Mouse (Mus musculus) R1 (cell line): ENCODE data around the gene Ppwd1.
"Not testable (repeated sequence)": the region's sequence is repeated elsewhere in the genome, so short reads cannot be mapped to it uniquely, and the experiment has no call there.

Experiments
- DNase-seq: peaks from one replicate; pipeline ENCODE4 v3.0.0-alpha.2; 2018; ENCODE audit warnings: low read depth, low spot score

Ppwd1 gene

DNA sequence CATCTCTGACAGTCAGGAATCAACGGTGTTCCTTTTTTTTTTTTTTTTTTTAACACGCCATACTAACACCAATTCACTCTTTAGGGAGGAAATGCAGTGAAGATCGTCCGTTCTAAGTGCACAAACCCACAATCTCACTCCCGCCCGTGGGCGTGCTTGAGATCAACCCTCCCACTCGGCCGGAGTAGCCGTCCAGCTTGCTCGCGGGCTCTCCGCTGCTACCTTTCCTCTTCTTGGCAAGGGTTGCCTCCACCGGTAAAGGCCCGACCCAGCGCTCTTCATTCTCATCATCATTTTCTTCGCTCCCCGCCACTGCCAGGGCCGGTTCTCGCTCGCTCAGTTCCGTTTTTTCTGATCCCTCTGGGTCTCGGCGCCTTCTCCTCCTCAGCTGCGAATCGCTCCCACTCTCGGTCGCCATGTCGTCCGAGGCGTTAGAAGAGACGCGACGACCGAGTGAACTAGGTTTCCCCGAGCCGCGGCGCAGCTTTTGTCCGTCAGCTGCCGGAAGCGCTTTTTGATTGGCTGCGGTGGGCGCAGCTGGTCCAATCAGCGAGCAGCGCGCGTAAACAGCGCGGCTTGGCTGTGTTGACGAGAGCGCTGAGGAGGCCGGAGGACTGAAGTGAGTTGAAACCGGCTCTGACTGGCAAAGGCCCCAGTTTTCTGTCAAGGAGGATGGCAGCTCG lies at the start of gene Ppwd1, which contains the start of gene Cenpk:
Gene Ppwd1, minus strand, starts transcription at position 460 of the 683 bp plus-strand sequence.
Gene Cenpk, plus strand, starts transcription at position 228 of the 683 bp plus-strand sequence.
- DNase-seq = peak; percentile 95

DNA sequence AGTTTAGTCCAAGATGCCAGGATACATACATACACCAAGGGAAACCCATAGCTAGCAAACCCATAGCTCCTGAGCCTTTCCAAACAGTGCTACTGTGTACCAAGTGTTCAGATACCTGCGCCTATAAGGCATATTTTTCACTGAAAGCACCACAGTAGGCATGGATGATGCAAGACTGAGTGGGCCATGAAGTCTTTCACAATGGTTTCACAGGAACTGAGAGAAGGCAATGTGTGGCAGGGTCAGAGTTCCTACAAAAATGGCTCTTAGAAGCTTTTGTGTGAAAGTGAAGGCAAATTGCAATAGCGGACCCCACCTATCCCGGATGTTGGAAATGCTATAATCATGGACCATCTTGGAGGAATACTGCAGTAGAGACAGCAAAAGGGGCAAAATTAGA lies 30.4 kb upstream of the Ppwd1 start:
- no peak for DNase-seq

DNA sequence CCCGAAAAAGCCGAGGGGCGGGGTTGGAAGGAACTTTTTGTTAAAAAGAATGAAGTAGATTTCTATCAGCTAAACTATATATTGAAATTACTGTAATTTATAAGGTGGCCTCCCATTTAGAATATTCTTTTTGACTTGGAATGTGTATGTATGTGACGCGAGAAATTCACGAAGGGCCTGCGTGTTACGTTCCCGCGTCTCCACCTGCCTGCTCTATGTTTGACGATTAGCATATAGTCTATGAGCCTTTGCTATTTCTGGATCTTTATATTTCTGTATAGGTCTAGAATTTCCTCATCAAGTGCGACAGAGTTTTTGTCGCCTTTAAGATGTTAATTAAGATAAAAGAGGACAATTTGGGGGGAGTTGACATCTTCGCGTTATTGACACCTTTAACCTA lies 538 bp upstream of the Ppwd1 start:
- DNase-seq = no peak

DNA sequence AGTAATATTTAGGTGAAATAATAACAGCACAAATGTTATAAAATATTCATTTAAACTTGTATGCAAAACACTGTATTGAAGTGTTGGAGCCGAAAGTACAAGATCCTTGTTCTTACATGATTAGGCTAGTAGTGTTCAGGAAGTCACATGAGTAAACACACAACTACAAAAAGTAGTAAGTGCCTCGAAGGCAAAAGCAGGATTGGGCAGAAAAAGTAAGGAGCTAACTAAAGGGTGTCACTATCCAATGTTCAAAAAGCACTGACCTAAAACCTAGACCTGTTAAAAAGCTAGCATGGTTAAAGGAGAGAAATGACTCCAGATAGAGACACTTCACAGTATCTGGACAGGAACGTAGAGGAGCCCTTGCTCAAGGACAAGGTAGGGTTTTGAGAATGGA lies 1.2 kb downstream of the Ppwd1 start:
- DNase-seq = no peak

DNA sequence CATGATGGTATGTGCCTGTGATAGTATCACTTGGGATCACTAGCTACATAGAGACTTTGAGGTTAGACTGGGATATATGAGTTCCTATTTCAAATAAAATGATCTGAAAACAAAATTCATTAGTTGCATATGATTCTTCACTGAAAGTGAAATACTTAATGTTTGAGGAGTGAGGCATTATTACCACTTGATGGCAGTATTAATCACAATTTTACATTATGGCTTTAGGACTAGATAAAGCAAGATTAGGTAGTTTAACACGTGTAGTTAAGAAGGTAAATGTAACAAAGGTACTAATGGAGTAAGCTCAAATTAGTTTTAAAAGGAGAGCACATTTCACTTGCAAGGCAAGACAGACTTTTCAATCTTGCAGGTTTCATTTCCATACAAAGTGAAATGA lies 24.3 kb downstream of the Ppwd1 start:
- no peak for DNase-seq

DNA sequence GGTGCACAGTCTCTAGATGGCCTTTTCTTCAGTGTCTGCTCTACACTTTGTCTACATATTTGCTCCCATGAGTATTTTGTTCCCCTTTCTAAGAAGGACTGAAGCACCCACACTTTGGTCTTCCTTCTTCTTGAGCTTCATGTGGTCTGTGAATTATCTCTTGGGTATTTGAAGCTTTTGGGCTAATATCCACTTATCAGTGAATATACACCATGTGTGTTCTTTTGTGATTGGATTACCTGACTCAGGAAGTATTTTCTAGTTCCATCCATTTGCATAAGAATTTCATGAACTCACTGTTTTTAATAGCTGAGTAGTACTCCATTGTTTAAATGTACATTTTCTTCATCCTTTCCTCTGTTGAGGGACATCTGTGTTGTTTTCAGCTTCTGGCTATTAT lies 32.8 kb downstream of the Ppwd1 start:
- not testable (repeated sequence) for DNase-seq

DNA sequence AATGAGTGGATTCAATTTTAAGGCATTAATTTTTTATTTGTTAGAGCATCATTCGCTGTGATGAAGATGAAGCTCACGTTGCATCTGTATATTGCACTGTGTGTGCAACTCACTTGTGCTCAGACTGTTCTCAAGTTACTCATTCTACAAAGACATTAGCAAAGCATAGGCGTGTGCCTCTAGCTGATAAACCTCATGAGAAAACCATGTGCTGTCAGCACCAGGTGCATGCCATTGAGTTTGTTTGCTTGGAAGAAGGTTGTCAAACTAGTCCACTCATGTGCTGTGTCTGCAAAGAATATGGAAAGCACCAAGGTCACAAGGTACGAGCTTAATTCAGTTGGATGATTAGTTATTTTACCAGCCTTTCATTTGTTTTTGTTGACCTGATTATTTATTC lies 41.3 kb downstream of the Ppwd1 start:
- no peak for DNase-seq

DNA sequence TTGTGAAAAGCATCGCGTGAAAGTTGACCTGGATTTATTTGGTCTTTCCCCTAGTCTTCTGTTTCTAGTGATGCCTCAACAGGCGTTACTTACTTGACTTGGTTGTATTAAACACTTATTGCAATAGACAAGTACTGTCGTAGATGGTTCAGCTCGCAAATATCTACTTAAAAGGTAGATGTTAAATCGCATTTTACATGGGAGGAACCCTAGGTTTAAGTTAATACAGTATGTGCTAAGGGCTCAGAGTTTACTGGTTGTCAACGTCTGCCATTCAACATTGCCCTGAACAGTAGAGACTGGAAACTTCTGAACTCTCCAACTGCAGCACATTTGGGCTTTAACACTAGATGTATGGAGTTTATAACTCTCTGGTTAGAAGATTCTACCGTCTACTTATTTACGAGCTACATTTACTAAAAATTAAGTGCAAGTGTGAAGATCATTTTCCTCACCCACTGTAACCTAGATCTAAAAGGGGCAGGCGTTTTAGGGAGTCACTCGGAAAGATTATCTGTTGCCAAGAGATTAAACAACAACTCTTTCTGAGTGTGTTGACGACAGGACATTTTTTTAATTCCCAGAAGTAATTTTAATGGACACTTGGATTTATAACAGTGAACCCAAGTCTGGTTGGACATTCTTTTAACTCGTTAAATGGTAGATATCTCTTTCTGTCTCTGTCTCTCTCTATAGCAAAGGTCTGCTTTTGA lies 49.3 kb downstream of the Ppwd1 start:
- DNase-seq = no peak

DNA sequence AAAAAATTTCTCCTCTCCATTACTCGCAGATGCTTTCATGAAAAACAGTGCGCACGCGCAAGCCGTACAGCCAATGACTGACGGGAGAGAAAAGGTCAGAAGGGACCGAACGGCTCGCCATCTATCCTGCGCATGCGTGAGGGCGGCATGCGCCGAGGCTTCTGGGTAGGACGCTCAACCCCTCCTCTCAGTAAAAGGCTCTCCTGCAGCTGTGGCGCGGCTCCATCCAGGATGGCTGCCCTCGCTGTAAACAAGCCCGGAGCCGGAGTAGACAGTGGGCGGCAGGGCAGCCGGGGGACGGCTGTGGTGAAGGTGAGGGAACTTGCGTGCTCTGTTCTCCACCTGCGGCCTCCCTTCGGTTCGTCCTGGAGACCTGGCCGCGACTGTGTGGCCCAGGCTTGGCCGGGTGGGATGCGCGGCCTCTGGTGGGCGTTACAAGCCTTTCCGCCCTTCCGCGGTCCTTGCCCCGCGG lies 50.0 kb downstream of the Ppwd1 start, which contains the start of gene Trim23:
Gene Trim23, plus strand, starts transcription at position 148 of the 472 bp plus-strand sequence.
- peak; percentile 99 for DNase-seq

DNA sequence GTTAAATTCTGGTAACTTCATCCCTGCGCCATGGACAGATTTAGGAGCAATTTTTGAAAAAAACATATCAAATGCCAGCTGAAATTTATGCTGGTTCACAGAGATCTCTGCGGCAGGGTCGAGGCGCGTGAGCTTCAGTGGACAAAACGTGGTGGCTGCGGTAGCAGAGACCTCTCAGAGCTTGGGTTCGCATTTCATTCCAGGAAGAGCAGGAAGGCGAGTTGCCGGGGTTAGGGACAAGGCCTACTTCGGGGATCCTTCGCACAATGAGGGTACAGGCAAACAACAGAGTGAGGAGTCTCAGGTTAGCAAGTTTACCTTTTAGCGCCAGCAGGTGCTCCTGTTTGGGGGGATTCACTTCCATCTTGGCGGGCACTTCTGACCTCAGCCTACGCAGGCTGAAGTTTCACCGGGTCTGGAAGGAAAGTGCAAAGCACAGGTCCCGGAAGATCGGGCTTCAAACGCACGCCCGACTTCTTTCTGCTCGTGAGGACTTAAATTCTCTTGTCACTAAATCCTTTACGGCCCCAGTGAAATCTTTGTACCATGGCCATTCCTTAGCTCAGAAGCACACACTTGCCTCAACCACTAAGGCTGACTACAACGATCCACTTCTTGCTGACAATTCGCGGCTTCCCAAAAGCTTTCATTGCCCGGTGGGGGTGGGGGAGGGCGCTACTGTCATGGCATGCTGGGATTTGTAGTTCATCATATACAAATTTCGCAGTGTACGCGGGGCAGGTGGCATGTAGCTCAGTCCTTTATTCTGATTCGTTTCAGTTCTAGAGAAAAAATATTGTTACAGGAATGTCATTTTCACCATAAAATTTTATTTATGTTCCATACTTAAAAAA lies 50.6 kb downstream of the Ppwd1 start, which contains the start of gene Trappc13:
Gene Trappc13, minus strand, starts transcription at position 674 of the 854 bp plus-strand sequence.
- peak; percentile 92 for DNase-seq

DNA sequence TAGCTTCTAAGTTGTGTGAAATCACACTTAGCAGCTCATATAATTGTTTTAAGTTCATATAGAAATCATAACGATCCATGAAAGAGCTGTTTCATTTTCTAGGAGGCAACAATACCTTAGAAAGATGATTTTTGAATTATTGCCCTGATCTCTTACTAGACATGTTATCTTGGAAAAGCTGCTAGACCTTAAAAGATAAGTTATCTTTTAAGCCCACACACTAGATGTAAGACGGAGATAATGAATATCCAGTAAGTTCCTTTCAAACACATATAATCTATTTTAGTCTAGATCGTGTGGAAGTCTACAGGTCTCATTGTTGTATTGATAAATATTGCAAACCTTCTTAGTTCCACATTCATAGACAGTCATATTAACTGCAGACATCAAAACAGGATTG lies 51.8 kb downstream of the Ppwd1 start:
- DNase-seq = no peak

DNA sequence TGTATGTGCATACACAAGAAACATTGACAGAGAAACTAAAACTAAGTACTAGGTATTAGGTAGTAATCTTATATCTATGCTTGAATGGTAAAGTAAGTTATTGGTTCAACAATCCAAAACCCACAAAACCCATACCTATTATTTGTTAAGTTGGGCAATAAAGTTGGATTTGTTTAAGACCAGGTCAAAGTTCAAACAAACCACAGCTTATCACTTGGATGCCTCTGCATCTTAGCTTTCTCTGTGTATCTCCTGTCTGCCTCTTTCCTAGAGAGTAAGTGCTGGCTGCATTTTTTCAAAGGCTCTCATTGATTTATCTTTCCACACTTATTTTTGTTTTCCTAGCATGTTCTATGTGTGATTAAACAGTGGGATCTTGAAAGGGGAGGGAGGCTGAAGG lies 56.1 kb downstream of the Ppwd1 start:
- DNase-seq = no peak

DNA sequence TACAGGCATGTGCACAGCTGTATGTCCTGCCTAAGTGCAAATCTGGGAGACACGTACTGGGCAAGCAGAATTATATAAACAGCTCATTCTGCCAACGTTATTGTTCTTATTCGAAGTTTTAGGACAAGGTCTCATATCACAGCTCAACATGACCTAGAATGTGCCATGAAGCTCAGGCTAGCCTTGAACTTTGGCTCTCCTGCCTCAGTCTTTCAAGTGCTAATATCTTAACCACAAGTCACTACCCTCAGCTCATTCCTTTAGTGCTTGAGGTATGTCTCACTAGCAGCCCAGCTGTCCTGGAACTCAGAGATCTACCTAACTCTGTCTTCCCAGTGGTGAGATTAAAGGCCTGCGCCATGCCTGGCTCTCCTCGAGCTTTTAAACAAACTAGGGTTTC lies 56.9 kb downstream of the Ppwd1 start:
- DNase-seq = peak; percentile 60

DNA sequence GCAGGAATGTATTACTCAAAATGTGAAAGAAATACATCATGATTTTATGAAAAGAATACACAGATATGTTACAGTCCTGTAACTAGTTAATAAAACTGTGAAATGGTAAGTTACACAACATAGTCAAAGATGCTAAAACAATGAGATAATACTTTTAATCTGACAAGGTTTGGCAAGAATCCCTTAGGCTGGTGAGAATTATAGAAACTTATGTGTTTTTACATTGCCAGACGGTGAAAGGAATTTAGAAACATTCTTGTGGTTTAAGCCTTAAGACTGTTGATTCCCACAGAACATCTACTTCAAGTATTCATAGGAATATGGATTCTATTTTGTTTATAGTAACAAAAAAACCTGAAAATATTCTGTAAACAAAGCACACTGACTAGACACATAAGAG lies 73.0 kb downstream of the Ppwd1 start:
- DNase-seq = no peak
